Mouse (Mus musculus) megakaryocyte, embryonic 14.5 days (primary cell): ENCODE measurements at regions not wholly inside any gene's neighbourhood (a gene's known extent, or its start where the extent isn't known, plus 50 kb on each side); places are given as distances from the start of the nearest gene placed in this dataset.
"Not testable (repeated sequence)": the region's sequence is repeated elsewhere in the genome, so short reads cannot be mapped to it uniquely, and the experiment has no call there.

ENCODE experiments used
- H3K27me3 ChIP-seq: replicated peaks from 2 replicates; pipeline ENCODE3; 2012; ENCODE audit warnings: inconsistent platforms
- H3K36me3 ChIP-seq: replicated peaks from 2 replicates; pipeline ENCODE3; 2012; ENCODE audit warnings: low read length, inconsistent platforms, mixed read lengths
- H3K4me1 ChIP-seq: 2 replicates; pipeline ENCODE4 v1.6.1; 2012; ENCODE audit warnings: inconsistent platforms
- H3K4me3 ChIP-seq: replicated peaks from 2 replicates; pipeline ENCODE3; 2012; ENCODE audit warnings: moderate library complexity, mild to moderate bottlenecking, inconsistent platforms
- H3K9me3 ChIP-seq: 2 replicates; pipeline ENCODE4 v1.6.1; 2012; ENCODE audit warnings: inconsistent platforms
- FLI1 ChIP-seq: IDR thresholded peaks from 2 replicates; pipeline ENCODE4 v1.6.1; 2012; ENCODE audit warnings: low read length, inconsistent platforms, mixed read lengths
- GATA1 ChIP-seq: IDR thresholded peaks from 3 replicates; pipeline ENCODE4 v1.6.1; 2012; ENCODE audit warnings: mixed read lengths, low read length, inconsistent platforms, borderline replicate concordance

DNA sequence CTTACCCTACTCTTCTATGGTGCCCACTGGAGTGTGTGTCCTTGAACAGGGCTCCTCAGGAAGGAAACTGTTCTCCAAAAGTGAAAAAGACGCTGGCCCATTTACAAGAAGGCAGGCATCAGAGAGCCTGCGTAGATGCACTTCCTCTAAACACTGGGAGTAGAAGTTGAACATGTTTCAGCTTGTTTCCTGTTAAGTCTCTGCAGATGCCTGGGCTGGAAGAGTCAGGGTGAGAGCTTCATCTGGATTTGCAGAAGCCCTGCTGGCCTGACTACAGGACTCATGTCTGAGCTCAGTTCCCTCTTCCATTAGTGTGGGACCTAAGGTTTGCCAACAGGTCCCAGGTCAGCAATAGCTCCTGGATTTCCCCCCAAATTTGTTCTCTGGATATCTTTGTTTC, 54.7 kb upstream of the Nlrp1b start:
- TF ChIP-seq FLI1 (no peak), GATA1 (no peak)
- no peak overlapping the region for H3K4me3 ChIP-seq
- H3K36me3 ChIP-seq = no peaks in the 10 kb centered on the region
- H3K4me1 ChIP-seq = peaks cover 2% of the 10 kb centered on the region; the same call in 1 of the 2 replicates
- H3K9me3 ChIP-seq = no peaks in the 10 kb centered on the region
- no peaks in the 10 kb centered on the region for H3K27me3 ChIP-seq

DNA sequence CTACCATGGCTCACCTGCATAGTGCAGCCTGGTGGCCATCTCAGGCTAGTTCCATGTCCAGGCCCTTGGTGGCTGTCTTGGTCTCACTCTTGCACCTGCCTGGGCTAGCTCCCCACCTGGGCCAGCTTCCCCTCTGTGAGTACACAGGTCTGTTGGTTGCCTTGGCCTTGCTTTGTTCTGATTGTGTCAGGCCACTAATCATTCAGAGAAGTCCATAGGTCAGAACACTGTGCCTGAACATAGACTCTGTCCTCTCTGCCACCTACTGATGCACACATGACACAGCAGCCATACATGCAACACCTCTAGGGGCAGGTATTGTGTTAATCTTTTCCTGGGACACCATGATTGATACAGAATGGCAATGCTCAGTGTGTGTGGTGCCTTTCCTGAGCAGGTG, 57.7 kb upstream of the Nlrp1b start:
- not testable (repeated sequence) for H3K36me3 ChIP-seq, H3K4me3 ChIP-seq, H3K9me3 ChIP-seq, H3K27me3 ChIP-seq, H3K4me1 ChIP-seq

GRCm38 (mm10) chr11:71289490-71289889, 59.0 kb upstream of the Nlrp1b start:
- no peaks in the 10 kb centered on the region for H3K36me3 ChIP-seq
- TF ChIP-seq GATA1 (no peak), FLI1 (no peak)
- H3K9me3 ChIP-seq = no peaks in the 10 kb centered on the region
- no peak overlapping the region for H3K4me3 ChIP-seq
- H3K4me1 ChIP-seq = peaks cover 2% of the 10 kb centered on the region; the same call in 1 of the 2 replicates
- no peaks in the 10 kb centered on the region for H3K27me3 ChIP-seq

GRCm38 (mm10) chr11:71299479-71299878, 68.9 kb upstream of the Nlrp1b start:
- TF ChIP-seq GATA1 (no peak), FLI1 (no peak)
- no peak overlapping the region for H3K4me3 ChIP-seq
- no peaks in the 10 kb centered on the region for H3K27me3 ChIP-seq
- no peaks in the 10 kb centered on the region for H3K4me1 ChIP-seq
- H3K9me3 ChIP-seq = no peaks in the 10 kb centered on the region
- H3K36me3 ChIP-seq = no peaks in the 10 kb centered on the region

DNA sequence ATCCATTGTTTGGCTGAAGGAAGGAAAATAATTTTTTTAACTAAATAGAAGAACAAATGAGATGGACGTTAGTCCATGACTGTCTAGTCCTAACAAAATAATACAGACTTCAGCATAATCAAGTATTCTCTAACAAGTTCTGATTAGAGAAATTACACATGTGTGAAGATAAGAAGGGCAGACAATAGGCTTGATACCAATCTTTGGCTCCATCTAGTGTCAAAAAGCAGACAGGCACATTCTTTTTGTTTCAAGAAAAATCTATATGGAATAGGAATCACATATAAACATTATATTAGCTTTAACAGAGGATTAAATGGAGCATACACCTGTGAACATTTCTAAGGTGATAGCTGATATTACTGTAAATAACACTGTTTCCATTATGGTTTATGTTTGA, 92.9 kb upstream of the Nlrp1b start:
- Histone ChIP-seq H3K4me3 (no peak overlapping the region), H3K4me1 (no peaks in the 10 kb centered on the region), H3K9me3 (no peaks in the 10 kb centered on the region), H3K27me3 (no peaks in the 10 kb centered on the region), H3K36me3 (no peaks in the 10 kb centered on the region)
- no peak for TF ChIP-seq FLI1
- no peak for TF ChIP-seq GATA1

GRCm38 (mm10) chr11:71337428-71337827, 106.9 kb upstream of the Nlrp1b start:
- no peaks in the 10 kb centered on the region for H3K36me3 ChIP-seq
- no peaks in the 10 kb centered on the region for H3K4me1 ChIP-seq
- no peak overlapping the region for H3K4me3 ChIP-seq
- TF ChIP-seq GATA1 = no peak
- no peak for TF ChIP-seq FLI1
- H3K27me3 ChIP-seq = no peaks in the 10 kb centered on the region
- no peaks in the 10 kb centered on the region for H3K9me3 ChIP-seq

GRCm38 (mm10) chr11:71346024-71346423, 115.5 kb upstream of the Nlrp1b start:
- Histone ChIP-seq H3K9me3 (no peaks in the 10 kb centered on the region), H3K36me3 (no peaks in the 10 kb centered on the region), H3K4me3 (no peak overlapping the region), H3K27me3 (no peaks in the 10 kb centered on the region), H3K4me1 (no peaks in the 10 kb centered on the region)
- TF ChIP-seq GATA1 = no peak
- no peak for TF ChIP-seq FLI1

- H3K4me3 ChIP-seq = no peak overlapping the region
- H3K36me3 ChIP-seq = no peaks in the 10 kb centered on the region
- no peaks in the 10 kb centered on the region for H3K4me1 ChIP-seq
- TF ChIP-seq GATA1 (no peak), FLI1 (no peak)
- no peaks in the 10 kb centered on the region for H3K27me3 ChIP-seq
- H3K9me3 ChIP-seq = no peaks in the 10 kb centered on the region
Observed at GRCm38 (mm10) chr11:71357089-71357488, 126.6 kb upstream of the Nlrp1b start.

DNA sequence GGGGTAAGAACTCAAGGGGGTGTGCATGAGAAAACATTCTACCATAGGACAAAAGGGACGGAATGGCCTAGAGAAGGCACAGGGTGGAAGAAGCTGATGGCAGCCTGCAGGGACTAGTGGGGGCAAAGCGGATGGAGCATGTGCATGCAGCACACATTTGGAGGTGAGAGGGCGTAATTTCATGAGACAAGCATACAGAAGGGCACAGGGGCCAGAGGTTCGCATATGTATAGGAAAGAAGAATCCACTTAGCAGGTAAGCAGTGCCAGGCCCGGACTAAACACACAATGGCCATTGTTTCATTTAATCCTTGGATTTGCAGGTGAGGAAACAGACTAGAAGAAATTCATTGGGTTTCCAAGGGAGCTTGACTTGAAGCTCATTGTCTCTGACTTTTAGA, 130.3 kb upstream of the Nlrp1b start:
- no peaks in the 10 kb centered on the region for H3K9me3 ChIP-seq
- no peak for TF ChIP-seq FLI1
- no peak for TF ChIP-seq GATA1
- no peaks in the 10 kb centered on the region for H3K27me3 ChIP-seq
- H3K4me1 ChIP-seq = no peaks in the 10 kb centered on the region
- H3K4me3 ChIP-seq = no peak overlapping the region
- no peaks in the 10 kb centered on the region for H3K36me3 ChIP-seq

GRCm38 (mm10) chr11:71371871-71372270, 141.3 kb upstream of the Nlrp1b start:
- Histone ChIP-seq H3K36me3 (no peaks in the 10 kb centered on the region), H3K27me3 (no peaks in the 10 kb centered on the region), H3K9me3 (no peaks in the 10 kb centered on the region; the same call in 1 of the 2 replicates), H3K4me3 (no peak overlapping the region), H3K4me1 (no peaks in the 10 kb centered on the region)
- no peak for TF ChIP-seq GATA1
- TF ChIP-seq FLI1 = no peak

GRCm38 (mm10) chr11:71375132-71375531, 144.6 kb upstream of the Nlrp1b start:
- H3K27me3 ChIP-seq = no peaks in the 10 kb centered on the region
- H3K9me3 ChIP-seq = no peaks in the 10 kb centered on the region; the same call in 1 of the 2 replicates

More at GRCm38 (mm10) chr11:71375132-71375531, 144.6 kb upstream of the Nlrp1b start:
- no peaks in the 10 kb centered on the region for H3K4me1 ChIP-seq
- TF ChIP-seq FLI1 (no peak), GATA1 (no peak)
- H3K4me3 ChIP-seq = no peak overlapping the region
- H3K36me3 ChIP-seq = no peaks in the 10 kb centered on the region
